Mouse (Mus musculus) liver, embryonic 14.5 days (tissue): ENCODE data around the gene Olfr1315-ps1. TPM values are rescaled to one million over a fixed set of nuclear protein-coding genes. Genes with fewer than 3 reads are reported as not detected.

Experiments
- ATAC-seq: fragments of 200-750 bp; cut with Nextera tagmentation; 2 replicates; pipeline ENCODE4 v1.8.0; 2017; ENCODE audit warnings: moderate number of reproducible peaks, mild to moderate bottlenecking, moderate library complexity; ENCODE audit not compliant: insufficient read depth
- DNase-seq, 3 experiments: peaks; one replicate each; pipeline ENCODE4 v3.0.0-alpha.2; 2012 to 2013; ENCODE audit warnings: low read depth in 3 of 3, low spot score in 3 of 3
- H3K27ac ChIP-seq: fragments of 300-500 bp; sonication (generic); 2 replicates; pipeline ENCODE4 v1.5.1; 2014; ENCODE audit warnings: moderate library complexity, mild to moderate bottlenecking, control low read depth, inconsistent platforms
- H3K27me3 ChIP-seq: fragments of 300-500 bp; sonication (generic); 2 replicates; pipeline ENCODE4 v1.6.1; 2014; ENCODE audit warnings: mild to moderate bottlenecking, low read length, moderate library complexity; ENCODE audit not compliant: control insufficient read depth, insufficient read depth
- H3K36me3 ChIP-seq: fragments of 300-500 bp; sonication (generic); replicated peaks from 2 replicates; pipeline ENCODE4 v1.6.1; 2014; ENCODE audit warnings: low read depth; ENCODE audit not compliant: control insufficient read depth, insufficient read depth
- H3K4me1 ChIP-seq, 2 experiments: fragments of 200-500 bp in 1 of 2; fragments of 300-500 bp in 1 of 2; sonication (generic) in 1 of 2; replicated peaks; 2 replicates each; pipeline ENCODE4 v1.6.1; 2012 to 2014; ENCODE audit warnings: antibody characterized with exemption in 1 of 2, inconsistent platforms in 1 of 2, low read length in 1 of 2; ENCODE audit not compliant: control insufficient read depth in 2 of 2, insufficient read depth in 2 of 2
- H3K4me2 ChIP-seq: fragments of 300-500 bp; sonication (generic); 2 replicates; pipeline ENCODE4 v1.6.1; 2014; ENCODE audit warnings: low read depth, mild to moderate bottlenecking, control low read depth, moderate library complexity
- H3K4me3 ChIP-seq, 2 experiments: fragments of 200-500 bp in 1 of 2; fragments of 300-500 bp in 1 of 2; sonication (generic) in 1 of 2; 2 replicates each; pipeline ENCODE4 v1.5.1; 2012 to 2014; ENCODE audit warnings: low read depth in 2 of 2, low read length in 2 of 2, mild to moderate bottlenecking in 2 of 2, control low read depth in 1 of 2, inconsistent platforms in 1 of 2, moderate library complexity in 1 of 2; ENCODE audit not compliant: insufficient read depth in 1 of 2
- H3K9ac ChIP-seq: fragments of 300-500 bp; sonication (generic); replicated peaks from 2 replicates; pipeline ENCODE4 v1.6.1; 2014; ENCODE audit warnings: mild to moderate bottlenecking, control low read depth, moderate library complexity
- H3K9me3 ChIP-seq: fragments of 300-500 bp; sonication (generic); 2 replicates; pipeline ENCODE4 v1.6.1; 2016; ENCODE audit warnings: low read length, mixed read lengths; ENCODE audit not compliant: control insufficient read depth
- CTCF ChIP-seq: IDR thresholded peaks from 2 replicates; pipeline ENCODE4 v1.5.1; 2016; ENCODE audit warnings: antibody characterized with exemption, low read depth, control low read depth
- EP300 ChIP-seq: IDR thresholded peaks from 2 replicates; pipeline ENCODE4 v1.6.1; 2016; ENCODE audit warnings: antibody characterized with exemption, low read depth
- WGBS: fragments of 180-500 bp; shearing (Covaris S2); extraction: QIAGEN DNeasy Blood & Tissue Kit; methylation state at CpG from one replicate; pipeline ENCODE4 v1.1.7; 2014; ENCODE audit not compliant: insufficient replicate concordance; 5-methylcytosine and 5-hydroxymethylcytosine counted together
- polyA plus RNA-seq, 2 experiments: library from polyadenylated mRNA; depleted of rRNA in 1 of 2; stranded (reverse) in 1 of 2; unstranded in 1 of 2; fragments of >200 nt; fragmentation: Nextera tagmentation in 1 of 2; extraction: Ambion mirVana in 1 of 2; gene quantifications; 2 replicates each; pipeline versions ENCODE4 v1.2.1 to v1.2.3; 2012 to 2014

Olfr1315-ps1 gene
- not detected in 2 replicates for polyA plus RNA-seq (2012; rRNA removed)
- not detected in 2 replicates for polyA plus RNA-seq (2014; fragmentation: Nextera tagmentation; extraction: Ambion mirVana)

GRCm38 (mm10) chr2:112115340-112115739, at the start of gene Olfr1315-ps1:
Gene Olfr1315-ps1 (minus strand): TSS chr2:112115440.
- no peaks in the 10 kb centered on the region for H3K36me3 ChIP-seq
- TF ChIP-seq EP300: no peak
- no peak for TF ChIP-seq CTCF
- H3K27ac ChIP-seq: no peak within 1 kb of the TSS
- no peaks in the 10 kb centered on the region for H3K27me3 ChIP-seq
- no peak within 1 kb of the TSS for H3K4me3 ChIP-seq
- H3K9ac ChIP-seq: no peak within 1 kb of the TSS
- H3K4me2 ChIP-seq: no peak within 1 kb of the TSS
- 29% methylated on average over 1 of the region's 1 CpGs for WGBS
- H3K4me1 ChIP-seq: no peaks in the 10 kb centered on the region
- ATAC-seq (no peak), DNase-seq (no peak)
- H3K9me3 ChIP-seq: no peaks in the 10 kb centered on the region

- H3K27ac ChIP-seq: no peak within 1 kb of the TSS
- H3K9me3 ChIP-seq: no peaks in the 10 kb centered on the region
- H3K4me3 ChIP-seq: no peak within 1 kb of the TSS
- ATAC-seq: no peak
- H3K4me1 ChIP-seq: no peaks in the 10 kb centered on the region
- no peaks in the 10 kb centered on the region for H3K36me3 ChIP-seq
- no peak within 1 kb of the TSS for H3K9ac ChIP-seq
- no peaks in the 10 kb centered on the region for H3K27me3 ChIP-seq
- no peak for TF ChIP-seq CTCF
- TF ChIP-seq EP300: no peak
- no peak within 1 kb of the TSS for H3K4me2 ChIP-seq
- no peak for DNase-seq
Measured at GRCm38 (mm10) chr2:112153898-112154297, 38.7 kb upstream of the Olfr1315-ps1 start, which contains the start of gene Olfr1318. Gene Olfr1318 (plus strand): TSS chr2:112154198.

- 42% methylated on average over 2 of the region's 2 CpGs for WGBS
Measured at GRCm38 (mm10) chr2:112140029-112140428, 24.8 kb upstream of the Olfr1315-ps1 start, which contains the start of gene Olfr1317. Gene Olfr1317 (plus strand): TSS chr2:112140329.

GRCm38 (mm10) chr2:112134877-112135276, 19.6 kb upstream of the Olfr1315-ps1 start, which contains the start of gene Olfr1316:
Gene Olfr1316 (minus strand): TSS chr2:112134977.
- H3K36me3 ChIP-seq: no peaks in the 10 kb centered on the region
- H3K9ac ChIP-seq: no peak within 1 kb of the TSS
- no peaks in the 10 kb centered on the region for H3K27me3 ChIP-seq
- no peak within 1 kb of the TSS for H3K4me2 ChIP-seq
- ATAC-seq (no peak), DNase-seq (no peak)
- no peak within 1 kb of the TSS for H3K27ac ChIP-seq
- TF ChIP-seq CTCF: no peak
- no peak for TF ChIP-seq EP300
- H3K9me3 ChIP-seq: no peaks in the 10 kb centered on the region
- no peak within 1 kb of the TSS for H3K4me3 ChIP-seq
- WGBS: 69% methylated on average over 2 of the region's 2 CpGs
- H3K4me1 ChIP-seq: no peaks in the 10 kb centered on the region

More at GRCm38 (mm10) chr2:112140029-112140428, 24.8 kb upstream of the Olfr1315-ps1 start, which contains the start of gene Olfr1317:
- Histone ChIP-seq H3K4me3 (no peak within 1 kb of the TSS), H3K27ac (no peak within 1 kb of the TSS), H3K4me1 (no peaks in the 10 kb centered on the region), H3K27me3 (no peaks in the 10 kb centered on the region), H3K9ac (no peak within 1 kb of the TSS), H3K4me2 (no peak within 1 kb of the TSS), H3K9me3 (no peaks in the 10 kb centered on the region), H3K36me3 (no peaks in the 10 kb centered on the region)
- TF ChIP-seq CTCF: no peak
- ATAC-seq (no peak), DNase-seq (no peak)

GRCm38 (mm10) chr2:112096681-112097080, 18.6 kb downstream of the Olfr1315-ps1 start, which contains the start of gene Olfr1314:
Gene Olfr1314 (minus strand): TSS chr2:112096781.
- ATAC-seq: no peak

More at GRCm38 (mm10) chr2:112096681-112097080, 18.6 kb downstream of the Olfr1315-ps1 start, which contains the start of gene Olfr1314:
- Histone ChIP-seq H3K4me2 (no peak within 1 kb of the TSS), H3K27ac (no peak within 1 kb of the TSS), H3K36me3 (no peaks in the 10 kb centered on the region), H3K9me3 (no peaks in the 10 kb centered on the region), H3K4me1 (no peaks in the 10 kb centered on the region), H3K9ac (no peak within 1 kb of the TSS), H3K4me3 (no peak within 1 kb of the TSS), H3K27me3 (no peaks in the 10 kb centered on the region)
- no peak for DNase-seq
- TF ChIP-seq EP300 (no peak), CTCF (no peak)
